In the genomic region with DNA sequence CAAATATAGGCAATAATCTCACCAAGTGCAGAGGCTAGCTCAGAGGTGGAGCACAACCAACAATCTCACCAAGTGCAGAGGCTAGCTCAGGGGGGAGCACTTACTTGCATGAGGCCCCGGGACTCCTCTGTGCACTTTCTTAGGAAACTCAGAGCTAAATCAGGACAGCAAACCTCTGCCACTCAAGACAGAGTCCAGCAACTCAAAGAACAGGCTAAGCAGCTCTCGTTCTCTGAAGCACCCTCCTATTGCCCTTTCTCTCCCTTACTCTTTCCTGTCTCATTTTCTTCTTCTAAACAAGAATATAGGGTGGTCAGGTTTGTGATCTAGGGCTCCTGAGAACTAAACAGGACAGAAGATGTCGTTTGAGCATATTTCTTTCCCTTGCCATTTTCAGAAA, we compare ENCODE assay signal across 27 mouse cellular contexts. TPM values are rescaled to one million over a fixed set of nuclear protein-coding genes. Genes with fewer than 3 reads are reported as not detected.
"Had no signal": no experiment of that assay in that cellular context is flagged by ENCODE, and none has a peak within 500 bp of the region (broad histone marks: within the 10 kb centered on the region; RNA-seq: fewer than 3 reads in every experiment).

No protein-coding gene starts in this region.

- DNase-seq: gastrocnemius, adult 2 months; gastrocnemius, postnatal 10 days; gastrocnemius, postnatal 25 days; heart, adult 18-20 months; heart, postnatal 10 days; heart, postnatal 4 days; kidney, adult 18-20 months; kidney, adult 8-10 months; kidney, postnatal 10 days; kidney, postnatal 25 days; kidney, postnatal 4 days had no signal

- H3K36me3 ChIP-seq: heart, embryonic 10.5 days; heart, embryonic 12.5 days; hindbrain, embryonic 10.5 days; hindbrain, embryonic 12.5 days; intestine, embryonic 15.5 days; limb, embryonic 13.5 days had no signal

- H3K9ac ChIP-seq: heart, embryonic 12.5 days; hindbrain, embryonic 12.5 days; hindbrain, embryonic 14.5 days; intestine, embryonic 15.5 days; limb, embryonic 13.5 days had no signal

- H3K4me2 ChIP-seq: heart, embryonic 12.5 days; hindbrain, embryonic 12.5 days; hindbrain, embryonic 14.5 days; intestine, embryonic 15.5 days; limb, embryonic 13.5 days had no signal

- H3K27ac ChIP-seq: gastrocnemius, adult 2 months; heart, embryonic 10.5 days; hindbrain, embryonic 10.5 days; hindbrain, embryonic 12.5 days; hindbrain, embryonic 14.5 days; intestine, embryonic 15.5 days; layer of hippocampus, adult 2 months; left cerebral cortex, adult 2 months; limb, embryonic 13.5 days had no signal

- ATAC-seq: forebrain, embryonic 16.5 days; hindbrain, embryonic 16.5 days; inflammation-experienced regulatory T-cells, adult 6 months; intestine, embryonic 15.5 days; intestine, postnatal 0 days had no signal

- H3K4me1 ChIP-seq: heart, embryonic 10.5 days; heart, embryonic 12.5 days; hindbrain, embryonic 10.5 days; hindbrain, embryonic 12.5 days; intestine, embryonic 15.5 days; limb, embryonic 13.5 days had no signal

- H3K4me3 ChIP-seq: gastrocnemius, adult 2 months; heart, embryonic 10.5 days; heart, embryonic 12.5 days; hindbrain, embryonic 10.5 days; hindbrain, embryonic 12.5 days; intestine, embryonic 15.5 days; layer of hippocampus, adult 2 months; left cerebral cortex, adult 2 months; limb, embryonic 13.5 days had no signal

- H3K27me3 ChIP-seq: heart, embryonic 12.5 days; hindbrain, embryonic 12.5 days; intestine, embryonic 15.5 days; limb, embryonic 13.5 days had no signal

- H3K9me3 ChIP-seq: heart, embryonic 10.5 days; intestine, embryonic 15.5 days; limb, embryonic 13.5 days had no signal

RNA-seq across cellular contexts. Expression of gene Cyp2f2, which starts 7.7 kb away (rescaled TPM):
- polyA plus RNA-seq: forebrain, embryonic 16.5 days; heart, embryonic 10.5 days; heart, embryonic 12.5 days; hindbrain, embryonic 10.5 days; hindbrain, embryonic 12.5 days; hindbrain, embryonic 14.5 days; inflammation-experienced regulatory T-cells, adult 6 months; kidney, embryonic 14.5 days; limb, embryonic 11.5 days; limb, embryonic 13.5 days had no signal

RNA-seq across cellular contexts. Expression of gene Cyp2t4, which starts 41.5 kb away (rescaled TPM):
- polyA plus RNA-seq: frontal cortex, adult 2 months; heart, embryonic 12.5 days; hindbrain, embryonic 10.5 days; intestine, postnatal 0 days; kidney, embryonic 14.5 days; limb, embryonic 13.5 days had no signal
